Mouse (Mus musculus) CH12.LX (cell line): ENCODE results near the gene Faiml.

ENCODE experiments used
- E2F4 ChIP-seq: IDR thresholded peaks from 2 replicates; pipeline ENCODE4 v1.6.1; 2011; ENCODE audit warnings: low read depth, low read length, improper control_type of control experiment; ENCODE audit not compliant: insufficient replicate concordance
- UBTF ChIP-seq: IDR thresholded peaks from 2 replicates; pipeline ENCODE4 v1.6.1; 2012; ENCODE audit warnings: low read depth, mild to moderate bottlenecking, inconsistent platforms, low read length, improper control_type of control experiment, moderate library complexity

DNA sequence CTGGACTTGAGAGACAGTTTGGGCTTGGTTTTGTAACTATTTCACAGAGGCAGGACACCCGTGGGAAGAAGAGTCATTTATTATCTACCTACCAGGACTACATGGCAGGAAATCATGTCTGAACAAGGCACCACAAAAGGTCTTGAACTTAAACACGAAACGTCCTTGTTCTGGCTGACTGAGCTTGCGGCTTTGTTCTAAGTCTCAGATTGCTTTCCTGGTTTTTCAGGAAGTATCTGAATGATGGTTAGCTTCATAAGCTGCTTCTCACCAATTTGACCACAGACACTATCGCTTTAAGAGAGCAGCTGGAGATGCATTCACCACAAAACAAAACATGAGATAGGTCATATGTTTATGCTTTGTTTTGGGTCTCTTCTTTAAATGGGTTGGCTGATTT is 3.5 kb upstream of the Faiml start:
- TF ChIP-seq UBTF (no peak), E2F4 (no peak)
